Mouse (Mus musculus) v-Abl transformed pro-B cells (cell line): ENCODE measurements around the gene Olfr190.
"Not testable (repeated sequence)": the region's sequence is repeated elsewhere in the genome, so short reads cannot be mapped to it uniquely, and the experiment has no call there.

ENCODE experiments used
- in situ Hi-C, 2 experiments: fragments of 400-800 bp; cut with MboI; formaldehyde crosslinking; loops; one replicate each; pipeline ENCODE4 v1.15.1; 2025; ENCODE audit not compliant: unreplicated experiment in 2 of 2

The Olfr190 gene

DNA sequence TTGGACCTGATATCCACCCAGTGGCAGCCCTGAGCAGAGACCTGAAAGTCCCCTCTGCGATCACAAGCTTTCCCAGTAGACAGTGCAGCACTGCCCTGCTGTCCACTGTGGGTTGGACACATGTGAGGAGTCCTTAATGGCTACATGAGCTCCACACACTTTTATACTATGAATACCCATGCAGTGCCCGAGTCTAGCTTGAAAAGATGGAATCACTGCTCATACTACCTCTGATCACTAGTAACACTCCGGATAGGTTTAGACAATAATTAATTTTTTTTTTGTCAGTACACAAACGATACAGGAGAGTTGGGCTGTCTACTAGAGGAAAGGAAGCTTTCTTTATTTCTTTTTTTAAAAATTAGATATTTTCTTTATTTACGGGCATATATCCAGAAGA lies at the start of gene Olfr190:
Gene Olfr190, minus strand, starts transcription at position 101 of the 400 bp plus-strand sequence.
- in situ Hi-C loops, result no loop called here

DNA sequence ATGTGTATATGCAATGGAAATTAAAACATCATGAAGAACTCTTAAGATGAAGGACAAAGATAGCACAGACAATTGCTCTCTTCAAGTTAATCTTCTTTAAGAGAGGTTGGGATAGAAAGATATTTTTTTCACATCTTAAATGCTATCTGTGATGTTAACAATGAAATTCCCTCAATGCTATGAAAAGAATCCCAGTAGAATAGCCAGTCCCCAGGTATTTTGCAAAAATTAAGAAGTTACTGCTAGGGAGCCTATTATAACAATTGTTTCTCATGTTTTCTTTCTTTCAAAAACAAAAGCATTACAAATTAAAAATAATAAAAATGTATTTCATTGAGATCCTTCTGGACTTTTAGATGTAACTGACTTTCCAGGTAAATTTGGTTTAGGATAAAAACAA lies 43.2 kb upstream of the Olfr190 start, which contains the start of gene Olfr194:
Gene Olfr194, minus strand, starts transcription at position 101 of the 400 bp plus-strand sequence.
- in situ Hi-C loops, result no loop called here

DNA sequence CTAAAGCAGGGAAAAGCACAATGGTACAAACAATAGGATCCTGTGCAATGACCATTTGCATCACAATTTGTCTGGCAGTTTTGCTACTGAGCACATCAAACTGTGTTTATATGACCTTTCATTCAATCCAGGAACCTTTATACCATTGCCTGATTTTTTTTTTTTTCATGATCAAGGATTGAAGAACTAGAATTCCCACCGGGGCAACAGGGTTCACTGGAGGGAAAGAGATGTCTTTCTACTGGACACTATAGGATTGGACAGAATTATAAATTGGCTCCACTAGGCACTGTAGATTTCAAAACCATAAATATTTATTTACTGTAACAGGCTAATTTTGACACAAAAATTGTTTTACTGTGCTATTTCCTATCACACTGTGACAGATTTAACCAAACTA lies 34.0 kb upstream of the Olfr190 start, which contains the start of gene Olfr193:
Gene Olfr193, minus strand, starts transcription at position 101 of the 400 bp plus-strand sequence.
- in situ Hi-C loops, result no loop called here

DNA sequence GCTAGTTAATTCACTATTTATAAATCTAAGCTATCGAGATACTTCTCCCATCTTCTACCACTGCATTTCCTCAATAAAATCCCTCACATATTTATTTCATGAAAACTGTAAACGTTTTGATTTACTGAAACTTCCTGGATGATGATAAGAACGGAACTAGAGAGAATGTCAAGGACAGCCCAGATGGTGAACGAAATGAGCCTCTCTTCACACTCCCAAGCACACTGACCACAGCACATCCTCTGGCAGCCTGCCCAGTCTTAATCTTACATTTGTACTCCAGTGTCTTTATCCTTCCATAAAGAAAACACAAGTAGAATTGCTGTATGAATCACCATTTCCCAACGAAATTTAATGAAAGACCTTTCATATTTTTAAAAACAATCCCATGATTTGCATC lies 30.7 kb upstream of the Olfr190 start:
- in situ Hi-C loops, result not testable (repeated sequence)

DNA sequence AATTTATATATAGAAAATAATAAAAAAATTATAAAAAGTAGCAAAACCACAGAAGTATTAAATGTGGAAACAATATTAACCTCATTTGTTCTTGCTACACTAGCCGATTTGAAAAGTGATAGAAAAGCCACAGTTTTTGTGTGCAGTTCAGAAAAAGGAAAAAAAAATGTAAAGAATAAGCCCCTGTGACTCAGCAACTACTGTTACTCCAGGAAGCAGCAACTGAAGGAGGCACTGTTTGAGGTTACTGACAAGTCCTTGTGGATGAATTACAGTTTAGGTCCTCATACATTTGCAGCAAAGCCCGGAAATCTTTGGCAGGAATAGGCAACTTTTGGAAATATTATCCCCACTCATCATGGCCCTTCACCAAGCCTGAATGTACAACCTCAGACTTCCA lies 27.5 kb upstream of the Olfr190 start:
- in situ Hi-C loops, result no loop called here

DNA sequence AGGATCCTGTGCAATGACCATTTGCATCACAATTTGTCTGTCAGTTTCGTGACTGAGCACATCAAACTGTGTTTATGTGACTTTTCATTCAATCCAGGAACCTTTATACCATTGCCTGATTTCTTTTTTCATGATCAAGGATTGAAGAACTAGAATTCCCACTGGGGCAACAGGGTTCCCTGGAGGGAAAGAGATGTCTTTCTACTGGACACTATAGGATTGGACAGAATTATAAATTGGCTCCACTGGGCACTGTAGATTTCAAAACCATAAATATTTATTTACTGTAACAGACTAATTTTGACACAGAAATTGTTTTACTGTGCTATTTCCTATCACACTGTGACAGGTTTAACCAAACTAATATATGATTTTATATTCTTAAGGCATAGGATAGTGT lies 11.9 kb upstream of the Olfr190 start, which contains the start of gene Olfr191:
Gene Olfr191, minus strand, starts transcription at position 101 of the 400 bp plus-strand sequence.
- in situ Hi-C loops, result not testable (repeated sequence)

DNA sequence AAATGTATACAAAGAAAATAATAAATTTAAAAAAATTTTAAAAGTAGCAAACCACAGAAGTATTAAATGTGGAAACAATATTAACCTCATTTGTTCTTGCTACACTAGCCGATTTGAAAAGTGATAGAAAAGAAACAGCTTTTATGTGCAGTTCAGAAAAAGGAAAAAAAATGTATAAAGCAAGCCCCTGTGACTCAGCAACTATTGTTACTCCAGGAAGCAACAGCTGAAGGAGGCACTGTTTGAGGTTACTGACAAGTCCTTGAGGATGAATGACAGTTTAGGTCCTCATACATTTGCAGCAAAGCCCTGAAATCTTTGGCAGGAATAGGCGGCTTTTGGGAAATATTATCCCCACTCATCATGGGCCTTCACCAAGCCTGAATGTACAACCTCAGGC lies 3.3 kb upstream of the Olfr190 start:
- in situ Hi-C loops, result not testable (repeated sequence)

DNA sequence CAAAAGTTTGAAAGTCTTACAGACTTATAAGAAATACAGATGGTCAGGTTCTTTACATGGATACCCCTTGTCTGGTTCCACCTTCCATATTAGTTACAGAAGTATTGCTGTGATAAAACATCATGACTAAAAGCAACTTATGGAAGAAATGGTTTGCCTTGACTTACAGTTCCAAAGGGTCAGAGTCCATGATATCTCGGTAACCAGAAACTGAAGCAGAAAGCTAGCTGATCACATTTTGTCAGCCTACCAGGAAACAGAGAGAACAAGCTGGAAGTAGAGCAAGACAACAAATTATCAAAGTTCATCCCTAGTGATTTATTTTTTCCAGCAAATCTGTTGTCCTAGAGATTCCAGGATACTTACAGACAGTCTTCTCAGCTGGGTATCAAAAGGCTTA lies 4.3 kb downstream of the Olfr190 start:
- in situ Hi-C loops, result no loop called here

DNA sequence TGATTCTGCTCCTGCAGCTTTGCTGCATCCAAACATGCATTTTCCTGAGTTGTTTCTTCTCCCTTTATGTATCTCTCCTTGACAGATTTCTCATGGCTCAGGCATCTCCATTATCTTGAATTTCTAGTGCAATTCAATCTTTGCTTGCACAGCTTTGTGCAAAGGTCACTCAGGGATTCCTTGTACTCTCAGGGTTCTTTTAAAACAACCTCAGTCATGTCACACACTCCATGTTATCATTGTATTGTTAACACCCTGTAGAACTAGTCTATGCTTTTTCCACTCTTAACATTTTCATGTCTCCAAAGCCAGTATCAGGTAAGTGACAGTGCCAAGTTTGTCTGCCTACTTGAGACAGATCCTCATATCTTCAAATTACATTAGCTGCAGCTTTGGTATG lies 6.0 kb downstream of the Olfr190 start:
- in situ Hi-C loops, result no loop called here

DNA sequence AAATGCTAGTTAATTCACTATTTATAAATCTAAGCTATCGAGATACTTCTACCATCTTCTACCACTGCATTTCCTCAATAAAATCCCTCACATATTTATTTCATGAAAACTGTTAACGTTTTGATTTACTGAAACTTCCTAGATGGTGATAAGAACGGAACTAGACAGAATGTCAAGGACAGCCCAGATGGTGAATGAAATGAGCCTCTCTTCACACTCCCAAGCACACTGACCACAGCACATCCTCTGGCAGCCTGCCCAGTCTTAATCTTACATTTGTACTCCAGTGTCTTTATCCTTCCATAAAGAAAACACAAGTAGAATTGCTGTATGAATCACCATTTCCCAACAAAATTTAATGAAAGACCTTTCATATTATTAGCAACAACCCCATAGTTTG lies 15.4 kb downstream of the Olfr190 start:
- in situ Hi-C loops, result not testable (repeated sequence)

DNA sequence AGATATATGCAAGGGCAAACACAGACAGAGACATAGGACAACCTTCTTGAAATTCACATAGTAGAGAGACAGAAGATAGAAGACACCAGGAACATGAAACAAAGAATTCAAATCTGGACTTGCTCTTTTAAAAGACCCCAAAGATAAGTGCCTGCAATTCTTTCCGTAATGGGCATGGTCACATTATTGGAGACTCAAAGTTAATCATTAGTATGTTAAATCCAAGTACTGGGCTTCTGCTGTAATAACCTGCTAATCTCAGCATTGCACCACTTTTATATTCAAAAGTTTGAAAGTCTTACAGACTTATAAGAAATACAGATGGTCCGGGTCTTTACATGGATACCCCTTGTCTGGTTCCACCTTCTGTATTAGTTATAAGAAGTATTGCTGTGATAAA lies 28.5 kb downstream of the Olfr190 start:
- in situ Hi-C loops, result not testable (repeated sequence)

DNA sequence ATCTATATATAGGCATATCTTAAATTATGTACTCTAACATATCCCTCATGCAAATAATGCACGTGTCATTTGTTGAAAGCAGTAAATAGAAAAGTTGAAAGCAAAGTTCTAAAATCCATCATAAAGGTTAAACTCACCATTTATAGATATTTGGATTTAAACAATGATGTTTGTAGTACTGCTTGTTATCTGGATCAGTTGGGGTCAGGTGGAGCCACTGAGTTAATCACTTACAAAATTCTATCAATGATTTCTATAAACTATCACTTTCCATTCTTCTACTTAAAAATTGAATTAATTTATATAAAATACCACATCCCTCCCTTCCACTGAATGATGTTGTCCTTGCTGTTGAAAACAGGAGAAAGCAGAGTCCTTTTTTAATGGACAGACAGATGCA lies 28.9 kb downstream of the Olfr190 start:
- in situ Hi-C loops, result no loop called here

DNA sequence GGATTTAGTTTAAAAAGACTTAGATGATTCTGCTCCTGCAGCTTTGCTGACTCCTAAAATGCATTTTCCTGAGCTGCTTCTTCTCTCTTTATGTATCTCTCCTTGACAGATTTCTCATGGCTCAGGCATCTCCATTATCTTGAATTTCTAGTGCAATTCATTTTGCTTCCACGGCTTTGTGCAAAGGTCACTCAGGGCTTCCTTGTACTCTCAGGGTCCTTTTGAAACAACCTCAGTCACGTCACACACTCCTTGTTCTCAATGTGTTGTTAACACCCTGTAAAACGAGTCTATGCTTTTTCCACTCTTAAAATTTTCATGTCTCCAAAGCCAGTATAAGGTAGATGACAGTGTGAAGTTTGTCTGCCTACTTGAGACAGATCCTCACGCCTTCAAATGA lies 30.2 kb downstream of the Olfr190 start:
- in situ Hi-C loops, result no loop called here

DNA sequence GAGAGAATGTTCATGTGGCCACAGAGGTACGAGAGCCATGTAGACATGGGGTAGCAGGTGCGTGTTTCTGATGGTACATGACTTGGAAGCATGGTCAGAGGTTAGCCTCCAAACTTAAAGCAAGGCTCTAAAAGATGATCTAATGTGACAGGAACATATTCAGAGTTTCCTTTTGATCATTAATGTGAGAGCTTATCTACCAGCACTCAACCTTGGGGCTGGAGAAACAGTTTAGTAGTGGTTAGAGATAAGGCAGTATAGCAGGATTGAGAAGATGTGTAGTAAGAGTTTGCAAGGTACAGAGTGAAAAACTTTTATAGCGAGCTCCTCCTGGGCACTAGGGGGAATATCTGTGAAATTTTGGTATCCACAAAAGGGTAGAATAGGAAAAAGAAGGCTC lies 32.0 kb downstream of the Olfr190 start:
- in situ Hi-C loops, result no loop called here

DNA sequence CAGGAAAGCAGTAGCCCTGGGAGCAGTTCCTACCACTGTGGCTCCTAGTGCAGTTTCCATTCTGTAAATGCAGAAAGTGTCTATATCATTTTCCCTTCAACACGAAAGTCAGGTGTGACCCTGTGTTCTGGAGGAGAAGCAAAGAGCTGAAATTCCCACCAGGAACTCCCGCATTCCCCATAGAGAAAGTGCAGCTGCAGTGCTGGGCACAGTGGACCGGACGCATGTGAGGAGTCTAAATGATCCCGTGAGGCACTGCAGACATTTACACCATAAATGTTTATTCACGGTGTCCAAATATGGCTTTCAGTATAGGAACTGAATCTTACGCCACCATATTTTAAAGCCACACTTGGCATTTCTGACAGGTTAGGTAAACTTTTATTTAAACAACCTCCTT lies 38.1 kb downstream of the Olfr190 start, which contains the start of gene Olfr187:
Gene Olfr187, minus strand, starts transcription at position 58 of the 400 bp plus-strand sequence.
- in situ Hi-C loops, result no loop called here

DNA sequence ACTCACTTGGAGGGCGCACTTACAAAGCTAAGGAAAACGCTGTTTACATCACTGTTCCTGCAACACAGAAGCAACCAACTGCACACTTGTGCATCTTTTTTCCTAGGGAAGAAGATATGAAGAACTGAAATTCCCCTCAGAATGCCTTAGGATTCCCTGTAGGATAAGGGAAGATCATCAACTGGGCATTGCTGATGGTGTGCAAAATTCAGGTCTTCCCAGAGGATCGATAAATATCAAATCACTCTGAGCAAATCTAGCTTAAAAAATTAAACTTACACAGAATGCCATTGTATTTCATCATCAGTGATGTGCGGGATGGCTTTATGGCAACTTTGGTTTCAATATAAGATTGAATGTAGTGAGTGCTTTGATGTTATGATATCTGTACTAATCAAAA lies 47.6 kb downstream of the Olfr190 start, which contains the start of gene Olfr186:
Gene Olfr186, minus strand, starts transcription at position 101 of the 400 bp plus-strand sequence.
- in situ Hi-C loops, result no loop called here
